Mouse (Mus musculus): Measurements from ENCODE around the gene Kcnh6. TPM values are rescaled to one million over a fixed set of nuclear protein-coding genes. Genes with fewer than 3 reads are reported as not detected.
A peak's percentile ranks its signal among the peaks of the same experiment; 100 is the strongest.
"Not testable (repeated sequence)": the region's sequence is repeated elsewhere in the genome, so short reads cannot be mapped to it uniquely, and the experiment has no call there.

Kcnh6 gene
- total and polyA plus RNA-seq, 3 experiments = 0.07 to 0.48 (median 0.14) TPM

GRCm38 (mm10) chr11:106013556-106014225, 5.8 kb downstream of the Kcnh6 start:
- peak; percentile 30 for DNase-seq

- no peak for DNase-seq
These were observed 8.5 kb downstream of the Kcnh6 start for GRCm38 (mm10) chr11:106016440-106016839.

GRCm38 (mm10) chr11:106020051-106020763, 12.3 kb downstream of the Kcnh6 start:
- no peak for DNase-seq

GRCm38 (mm10) chr11:106025774-106026173, 17.9 kb downstream of the Kcnh6 start:
- DNase-seq = no peak

DNA sequence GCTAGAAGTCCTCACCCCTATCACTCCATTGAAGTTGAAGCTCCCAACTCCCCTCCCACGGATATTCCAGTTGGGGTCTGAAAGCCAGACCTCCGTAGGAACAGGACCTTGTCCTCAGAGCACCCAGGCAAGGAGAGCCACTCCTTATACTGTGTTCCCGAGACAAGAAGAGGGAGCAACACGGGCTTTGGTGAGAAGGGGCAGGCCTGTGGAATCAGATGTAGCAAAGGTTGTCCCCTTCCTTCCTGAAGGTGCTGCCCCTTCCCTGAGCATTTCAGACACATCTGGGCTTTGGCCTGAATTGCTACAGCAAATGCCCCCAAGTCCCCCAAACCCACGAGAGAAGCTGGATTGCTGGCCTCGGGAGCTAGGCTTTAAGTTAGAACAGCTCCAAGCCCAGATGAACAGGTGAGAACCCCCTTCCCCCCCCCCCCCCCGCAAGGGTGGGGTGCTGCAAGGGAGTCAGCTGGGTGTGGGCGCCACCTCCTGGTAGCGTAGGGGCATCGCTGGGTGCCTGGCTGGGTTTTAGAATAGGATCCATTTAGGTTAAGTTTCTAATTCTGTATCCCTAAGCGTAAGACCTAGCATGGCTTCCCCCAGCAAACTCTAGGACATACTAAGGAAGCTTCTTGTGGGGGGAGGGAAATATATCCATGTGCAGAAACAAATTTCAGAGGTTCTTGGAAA, 18.7 kb downstream of the Kcnh6 start:
- DNase-seq = peak; percentile 60

- no peak for DNase-seq
These were observed 19.7 kb downstream of the Kcnh6 start for GRCm38 (mm10) chr11:106027607-106028006.

DNA sequence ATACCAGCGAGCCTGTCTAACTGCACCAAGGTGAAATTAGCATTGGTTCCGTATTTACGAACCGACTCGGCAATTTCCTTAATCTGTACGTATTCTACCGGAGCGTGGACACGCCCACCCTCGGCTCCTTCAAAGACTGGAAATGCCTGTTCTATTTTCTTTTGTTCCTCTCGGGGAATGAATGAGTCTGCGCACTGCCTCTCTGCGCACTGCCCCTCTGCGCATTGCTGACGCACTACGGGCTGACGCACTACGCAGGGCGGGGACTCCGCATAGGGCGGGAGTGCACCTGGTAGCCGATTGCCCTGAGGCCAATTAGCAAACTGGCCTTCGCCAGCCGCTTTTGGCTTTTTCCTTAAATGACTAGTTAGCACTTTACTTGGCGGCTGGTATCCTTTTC, 24.1 kb downstream of the Kcnh6 start:
- DNase-seq = not testable (repeated sequence)

- DNase-seq = peak; percentile 28
These were observed 25.6 kb downstream of the Kcnh6 start for GRCm38 (mm10) chr11:106033491-106033919.

DNA sequence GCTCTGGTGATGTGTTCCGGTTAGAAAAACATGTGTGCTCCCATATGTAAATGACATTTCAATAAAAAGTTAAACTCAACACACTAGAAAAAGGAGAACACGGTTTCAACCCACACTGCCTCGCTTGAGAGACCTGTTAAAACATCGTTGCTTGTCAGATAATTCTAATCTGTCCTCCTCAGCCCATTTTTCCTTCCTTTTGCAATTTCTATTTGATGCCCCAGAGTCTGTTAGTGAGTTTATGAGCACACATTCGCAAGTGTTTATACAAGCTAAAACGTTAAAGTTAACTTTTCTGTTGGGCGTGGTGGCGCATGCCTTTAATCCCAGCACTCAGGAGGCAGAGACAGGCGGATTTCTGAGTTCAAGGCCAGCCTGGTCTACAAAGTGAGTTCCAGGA, 27.1 kb downstream of the Kcnh6 start:
- DNase-seq = no peak

GRCm38 (mm10) chr11:106036548-106037417, 28.9 kb downstream of the Kcnh6 start, which contains the start of gene Dcaf7:
Gene Dcaf7 (plus strand): TSS chr11:106036872.
- DNase-seq = peak; percentile 98

DNA sequence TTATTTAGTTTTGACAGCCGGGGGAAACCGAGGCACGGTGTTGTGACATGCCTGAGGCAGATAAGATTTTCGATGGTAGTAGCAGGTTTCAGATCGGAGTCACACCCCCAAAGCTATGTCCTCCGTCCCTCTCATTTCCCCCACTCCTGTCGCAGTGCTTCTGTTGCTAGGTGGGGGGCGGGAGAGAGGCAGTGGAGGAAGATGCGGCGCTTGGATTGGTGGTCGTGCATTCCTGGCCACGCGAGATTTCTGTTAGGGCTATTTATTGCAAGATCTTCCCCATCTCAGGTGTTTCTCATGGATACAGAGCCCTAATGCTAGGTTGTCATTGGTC, 29.5 kb downstream of the Kcnh6 start:
- no peak for DNase-seq

DNA sequence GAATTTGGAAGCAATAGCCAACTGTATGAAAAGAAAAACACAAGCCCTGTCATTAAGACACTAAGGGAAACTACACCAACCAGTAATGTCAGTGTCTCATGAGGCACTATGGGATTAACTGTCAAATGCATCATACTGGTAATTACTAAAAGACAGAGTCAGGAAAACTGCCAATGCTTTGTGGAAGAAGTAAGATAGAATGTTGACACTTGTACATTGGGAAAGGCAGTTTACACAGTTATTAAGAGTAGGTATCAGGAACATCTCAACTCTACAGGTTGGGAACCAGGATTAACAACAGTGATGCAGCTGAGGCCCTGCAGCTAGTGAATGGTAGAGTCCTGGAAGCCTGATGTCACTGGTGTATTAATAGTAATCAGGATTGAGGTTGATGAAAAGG, 36.4 kb downstream of the Kcnh6 start:
- no peak for DNase-seq

DNA sequence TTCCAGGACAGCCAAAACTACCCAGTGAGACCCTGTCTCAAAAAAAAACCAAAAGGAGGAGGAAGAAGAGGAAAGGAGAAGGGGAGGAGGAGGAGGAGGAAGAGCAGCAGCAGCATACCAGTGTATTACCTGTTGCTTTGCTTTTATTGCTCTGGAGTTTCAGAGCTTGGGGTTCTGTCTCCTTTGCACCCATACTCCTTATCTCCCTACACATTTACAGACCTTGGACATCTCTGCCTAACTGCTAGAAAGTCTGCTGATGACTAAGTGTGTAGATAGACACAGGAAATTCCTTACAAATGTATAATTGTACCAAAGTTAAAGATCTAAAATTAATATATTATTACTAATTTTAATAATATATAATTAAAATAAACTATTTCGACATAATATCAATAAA, 37.3 kb downstream of the Kcnh6 start:
- DNase-seq = no peak

GRCm38 (mm10) chr11:106045780-106046179, 37.9 kb downstream of the Kcnh6 start:
- no peak for DNase-seq

- no peak for DNase-seq
These were observed 38.7 kb downstream of the Kcnh6 start for GRCm38 (mm10) chr11:106046584-106046983.

DNA sequence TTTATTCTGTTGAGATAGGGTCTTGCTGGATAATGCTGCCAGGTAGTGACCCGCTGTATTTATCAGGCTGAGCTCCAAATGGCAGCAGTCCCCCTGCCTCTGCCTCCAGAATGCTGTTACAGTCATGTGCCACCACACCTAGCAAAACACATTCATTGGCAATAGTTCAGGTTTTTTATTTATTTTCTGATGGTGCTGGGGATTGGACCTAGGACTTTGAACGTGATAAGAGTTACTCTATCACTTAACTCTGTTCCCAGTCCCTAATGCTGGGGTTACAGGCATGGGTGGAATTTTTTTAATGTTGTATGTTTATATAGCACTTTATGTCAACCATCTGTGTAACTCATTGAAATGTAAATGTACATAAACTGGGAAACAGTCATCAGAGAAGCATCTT, 46.0 kb downstream of the Kcnh6 start:
- DNase-seq = no peak

- no peak for DNase-seq
These were observed 46.7 kb downstream of the Kcnh6 start for GRCm38 (mm10) chr11:106054600-106054999.

DNA sequence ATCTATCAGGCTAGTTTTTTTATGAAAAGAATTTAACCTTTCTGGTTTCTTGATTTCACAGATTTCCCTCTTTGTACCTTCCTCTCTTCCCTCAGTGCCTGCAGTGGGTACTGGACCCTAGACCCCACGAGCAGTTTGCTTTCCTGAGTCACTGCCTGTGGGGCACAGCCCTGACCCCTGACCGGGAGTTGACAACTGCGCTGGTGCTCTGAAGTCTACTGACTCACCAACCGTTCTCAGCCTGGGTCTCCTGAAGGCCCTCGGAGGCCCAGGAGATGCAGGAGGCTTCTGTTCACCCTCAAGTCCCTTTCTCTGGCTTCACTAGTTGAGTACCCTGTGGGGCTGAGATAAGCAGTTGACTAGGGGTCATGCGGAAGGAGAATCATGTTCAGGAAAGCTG, 47.4 kb downstream of the Kcnh6 start:
- DNase-seq = peak; percentile 45

GRCm38 (mm10) chr11:106056819-106057491, 49.0 kb downstream of the Kcnh6 start:
- no peak for DNase-seq

GRCm38 (mm10) chr11:106058020-106058419, 50.1 kb downstream of the Kcnh6 start:
- DNase-seq = no peak

GRCm38 (mm10) chr11:106060549-106060948, 52.6 kb downstream of the Kcnh6 start:
- DNase-seq = no peak

DNA sequence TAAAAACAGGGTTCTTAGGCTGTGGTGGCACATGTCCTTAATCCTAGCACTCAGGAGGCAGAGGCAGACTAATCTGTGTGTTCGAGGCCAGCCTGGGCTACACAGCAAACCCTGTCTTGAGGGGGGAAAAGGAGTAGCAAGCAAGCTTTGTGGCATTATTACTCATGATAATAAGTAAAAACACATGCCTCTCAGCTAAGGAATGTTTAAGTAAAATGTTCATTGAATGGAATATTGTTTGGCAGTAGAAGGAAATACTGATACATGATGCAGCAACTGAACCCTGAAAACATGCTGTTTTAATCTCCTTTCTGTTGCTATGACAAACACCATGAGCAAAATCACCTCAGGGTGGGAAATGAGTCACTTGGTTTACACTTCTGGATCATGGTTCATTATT, 53.4 kb downstream of the Kcnh6 start:
- no peak for DNase-seq
